Mouse (Mus musculus) heart, embryonic 15.5 days (tissue): ENCODE measurements around the gene Ndufv1. TPM values are rescaled to one million over a fixed set of nuclear protein-coding genes. Genes with fewer than 3 reads are reported as not detected.

Experiments
- ATAC-seq: fragments of 200-750 bp; cut with Nextera tagmentation; replicated peaks from 2 replicates; pipeline ENCODE4 v1.8.0; 2017; ENCODE audit warnings: low read depth, moderate TSS enrichment; ENCODE audit not compliant: insufficient number of reproducible peaks, insufficient read depth, low FRiP score
- H3K27ac ChIP-seq: fragments of 300-500 bp; sonication (generic); 2 replicates; pipeline ENCODE4 v1.5.1; 2015; ENCODE audit warnings: mild to moderate bottlenecking, inconsistent platforms
- H3K27me3 ChIP-seq: fragments of 300-500 bp; sonication (generic); 2 replicates; pipeline ENCODE4 v1.6.1; 2015; ENCODE audit warnings: inconsistent platforms
- H3K36me3 ChIP-seq: fragments of 300-500 bp; sonication (generic); 2 replicates; pipeline ENCODE4 v1.6.1; 2015; ENCODE audit warnings: mild to moderate bottlenecking, inconsistent platforms
- H3K4me1 ChIP-seq: fragments of 300-500 bp; sonication (generic); replicated peaks from 2 replicates; pipeline ENCODE4 v1.6.1; 2015; ENCODE audit warnings: inconsistent platforms
- H3K4me2 ChIP-seq: fragments of 300-500 bp; sonication (generic); 2 replicates; pipeline ENCODE4 v1.6.1; 2015; ENCODE audit warnings: inconsistent platforms, mild to moderate bottlenecking, moderate library complexity
- H3K4me3 ChIP-seq: fragments of 300-500 bp; sonication (generic); 2 replicates; pipeline ENCODE4 v1.5.1; 2015; ENCODE audit warnings: mild to moderate bottlenecking, inconsistent platforms
- H3K9ac ChIP-seq: fragments of 300-500 bp; sonication (generic); 2 replicates; pipeline ENCODE4 v1.6.1; 2015; ENCODE audit warnings: mild to moderate bottlenecking, inconsistent platforms
- H3K9me3 ChIP-seq: fragments of 300-500 bp; sonication (generic); replicated peaks from 2 replicates; pipeline ENCODE4 v1.6.1; 2016; ENCODE audit warnings: inconsistent platforms
- WGBS: fragments of 180-500 bp; shearing (Covaris S2); methylation state at CpG from one replicate; pipeline ENCODE4 v1.1.7; 2015; ENCODE audit warnings: mixed read lengths; 5-methylcytosine and 5-hydroxymethylcytosine counted together
- polyA plus RNA-seq: library from polyadenylated mRNA; unstranded; fragments of >200 nt; fragmentation: Nextera tagmentation; extraction: Ambion mirVana; gene quantifications from 2 replicates; pipeline ENCODE4 v1.2.1, GENCODE M21; 2015

Gene Ndufv1
- polyA plus RNA-seq, 1 experiment from 2014 or later: 534 TPM

DNA sequence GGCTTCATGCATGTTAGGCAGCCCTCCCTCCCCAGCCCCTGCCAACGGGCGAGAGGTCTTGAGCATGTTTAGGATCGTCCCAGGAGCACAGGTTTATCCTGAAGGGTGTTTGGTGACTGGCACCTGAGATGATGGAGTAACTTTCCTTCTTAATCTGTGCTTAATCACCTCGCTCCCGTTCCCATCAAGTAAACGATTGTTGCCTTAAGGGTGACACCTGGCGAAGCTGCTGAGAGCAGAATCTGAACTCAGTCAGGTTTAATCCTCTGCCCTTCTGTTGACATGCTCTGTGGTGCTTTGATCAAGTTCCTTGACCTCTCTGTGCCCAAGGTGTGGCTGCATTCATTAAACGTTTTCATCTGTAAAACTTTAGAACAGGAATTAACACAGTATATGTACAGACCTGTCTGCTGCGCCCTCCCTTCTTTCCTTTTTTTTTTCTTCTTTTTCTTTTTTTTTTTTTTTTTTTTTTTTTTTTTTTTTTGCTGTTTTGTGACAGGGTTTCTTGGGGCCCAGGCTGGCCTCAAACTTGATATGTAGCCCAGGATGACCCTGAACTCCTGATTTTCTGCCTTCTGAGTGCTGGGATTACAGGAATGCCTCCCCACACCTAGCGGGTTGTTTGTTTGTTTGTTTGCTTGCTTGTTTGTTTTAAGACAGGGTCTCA is 5.4 kb upstream of the Ndufv1 start:
- H3K36me3 ChIP-seq: no peaks in the 10 kb centered on the region

DNA sequence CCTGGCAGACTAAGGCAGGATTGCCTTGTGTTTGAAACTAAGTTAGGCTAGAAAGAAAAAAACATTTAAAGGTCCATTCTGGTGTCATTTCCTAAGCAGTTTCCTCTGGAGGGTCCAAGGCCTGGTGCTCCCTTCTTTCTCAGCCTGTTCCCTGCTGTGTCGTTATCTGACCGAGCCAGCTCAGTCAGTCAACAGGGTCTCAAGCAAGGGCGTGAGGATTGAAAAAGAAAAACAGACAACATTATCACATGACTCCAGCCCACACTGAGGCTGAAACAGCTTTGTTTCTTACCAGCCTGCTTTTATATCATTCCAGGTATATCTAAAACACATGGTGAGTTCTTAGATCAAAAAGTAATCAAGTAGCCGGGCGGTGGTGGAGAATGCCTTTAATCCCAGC is 3.0 kb upstream of the Ndufv1 start:
- H3K9ac ChIP-seq: no peak overlapping the region

More for the DNA sequence above, 5.4 kb upstream of the Ndufv1 start:
- Histone ChIP-seq H3K27ac (no peak overlapping the region), H3K9ac (no peak overlapping the region), H3K4me1 (peaks cover 11% of the 10 kb centered on the region), H3K4me2 (no peak overlapping the region), H3K27me3 (no peaks in the 10 kb centered on the region), H3K9me3 (no peaks in the 10 kb centered on the region), H3K4me3 (no peak overlapping the region)
- WGBS: 64% methylated on average over 10 of the region's 10 CpGs
- ATAC-seq: no peak

DNA sequence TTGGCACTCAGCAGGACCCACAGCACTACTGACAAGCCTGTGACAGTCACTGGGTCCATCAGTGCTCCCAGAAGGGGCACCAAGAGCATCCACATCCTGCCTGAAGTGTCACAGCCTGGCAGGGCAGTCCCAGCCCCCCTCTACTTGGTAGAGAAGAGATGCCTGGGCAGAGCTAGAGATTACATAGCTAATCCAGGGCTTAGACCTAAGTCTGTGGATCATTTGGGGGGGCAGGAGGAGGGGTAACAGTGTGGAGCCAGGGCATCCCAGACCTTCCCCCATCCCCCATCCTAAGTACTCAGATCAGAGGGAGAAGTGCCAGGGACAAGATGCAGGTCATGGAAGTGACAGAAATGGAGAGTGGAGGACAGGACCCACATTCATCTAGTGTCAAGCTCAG is 2.2 kb upstream of the Ndufv1 start:
- H3K9me3 ChIP-seq: no peaks in the 10 kb centered on the region
- H3K4me1 ChIP-seq: peaks cover 25% of the 10 kb centered on the region
- no peak overlapping the region for H3K4me2 ChIP-seq
- no peak overlapping the region for H3K9ac ChIP-seq
- no peaks in the 10 kb centered on the region for H3K27me3 ChIP-seq
- ATAC-seq: no peak
- H3K36me3 ChIP-seq: peaks cover 8% of the 10 kb centered on the region; the same call in 1 of the 2 replicates
- H3K4me3 ChIP-seq: no peak overlapping the region
- no peak overlapping the region for H3K27ac ChIP-seq

More for the DNA sequence above, 3.0 kb upstream of the Ndufv1 start:
- Histone ChIP-seq H3K9me3 (no peaks in the 10 kb centered on the region), H3K4me1 (peaks cover 25% of the 10 kb centered on the region), H3K27me3 (no peaks in the 10 kb centered on the region), H3K4me3 (no peak overlapping the region), H3K36me3 (no peaks in the 10 kb centered on the region), H3K27ac (no peak overlapping the region), H3K4me2 (no peak overlapping the region)
- no peak for ATAC-seq
- WGBS: 47% methylated on average over 5 of the region's 5 CpGs

GRCm38 (mm10) chr19:4013066-4013465 is 460 bp upstream of the Ndufv1 start:
- H3K36me3 ChIP-seq: peaks cover 25% of the 10 kb centered on the region
- peak overlapping the region; percentile 55 for H3K4me2 ChIP-seq
- H3K9me3 ChIP-seq: no peaks in the 10 kb centered on the region
- peaks cover 17% of the 10 kb centered on the region for H3K4me1 ChIP-seq
- no peaks in the 10 kb centered on the region for H3K27me3 ChIP-seq
- no peak for ATAC-seq
- H3K4me3 ChIP-seq: peak overlapping the region; percentile 77
- peak overlapping the region; percentile 33; the same call in 1 of the 2 replicates for H3K27ac ChIP-seq
- H3K9ac ChIP-seq: peak overlapping the region; percentile 37
- 12% methylated on average over 9 of the region's 9 CpGs for WGBS

GRCm38 (mm10) chr19:4011086-4011485 is 1.5 kb downstream of the Ndufv1 start:
- 90% methylated on average over 5 of the region's 5 CpGs for WGBS
- Histone ChIP-seq H3K4me3 (no peak overlapping the region), H3K36me3 (peaks cover 45% of the 10 kb centered on the region), H3K9me3 (no peaks in the 10 kb centered on the region), H3K27ac (no peak overlapping the region), H3K9ac (no peak overlapping the region), H3K4me2 (no peak overlapping the region), H3K27me3 (no peaks in the 10 kb centered on the region), H3K4me1 (peaks cover 18% of the 10 kb centered on the region)
- ATAC-seq: no peak

DNA sequence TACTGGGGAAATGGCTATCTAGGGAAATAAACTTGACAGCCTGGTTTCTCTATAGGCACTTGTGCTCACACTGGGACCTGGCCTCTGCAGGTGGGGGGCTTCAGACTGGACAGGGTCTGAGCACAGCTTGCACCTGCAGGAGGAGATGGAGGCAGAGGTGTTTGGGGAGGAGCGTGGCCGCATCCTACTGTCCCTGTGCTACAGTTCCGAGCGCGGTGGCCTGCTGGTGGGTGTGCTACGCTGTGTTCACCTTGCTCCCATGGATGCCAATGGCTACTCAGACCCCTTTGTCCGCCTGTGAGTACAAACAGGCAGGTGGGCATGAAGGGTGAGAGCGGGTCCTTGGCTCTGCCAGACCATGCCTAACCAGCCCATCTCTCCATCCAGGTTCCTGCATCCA is 6.6 kb downstream of the Ndufv1 start:
- 89% methylated on average over 8 of the region's 8 CpGs for WGBS
- 0 out of 2 replicates have a peak overlapping the region, but pooled peaks have one; percentile 15 for H3K27ac ChIP-seq
- H3K27me3 ChIP-seq: no peaks in the 10 kb centered on the region
- H3K4me2 ChIP-seq: no peak overlapping the region
- H3K4me1 ChIP-seq: peaks cover 46% of the 10 kb centered on the region
- ATAC-seq: no peak
- H3K9me3 ChIP-seq: no peaks in the 10 kb centered on the region
- H3K36me3 ChIP-seq: peaks cover 49% of the 10 kb centered on the region
- H3K9ac ChIP-seq: no peak overlapping the region
- H3K4me3 ChIP-seq: no peak overlapping the region

DNA sequence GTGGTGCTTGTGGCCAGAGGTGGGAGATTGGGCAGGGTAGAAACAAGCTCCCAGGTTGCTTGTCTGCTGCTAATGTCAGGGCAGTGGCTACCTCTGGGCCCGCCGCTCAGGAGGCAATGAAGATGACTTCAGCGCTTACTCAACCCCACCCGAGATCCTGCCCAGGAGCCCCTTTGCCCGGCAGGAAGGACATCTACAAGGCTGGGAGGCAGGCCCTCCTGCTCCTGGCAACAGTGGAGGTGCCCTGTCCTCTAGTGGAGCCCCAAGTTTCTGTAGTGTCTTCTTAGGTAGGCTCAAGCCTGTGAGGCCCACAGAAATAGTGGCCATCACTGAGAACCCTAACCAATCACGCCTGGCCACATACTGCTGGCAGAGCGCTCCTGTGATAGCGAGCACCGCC is 7.5 kb downstream of the Ndufv1 start:
- peaks cover 44% of the 10 kb centered on the region for H3K36me3 ChIP-seq
- no peaks in the 10 kb centered on the region for H3K9me3 ChIP-seq
- ATAC-seq: no peak
- peak overlapping the region; percentile 58 for H3K4me2 ChIP-seq
- H3K4me3 ChIP-seq: no peak overlapping the region
- peak overlapping the region; percentile 99 for H3K27ac ChIP-seq
- 67% methylated on average over 9 of the region's 9 CpGs for WGBS
- H3K9ac ChIP-seq: no peak overlapping the region
- no peaks in the 10 kb centered on the region for H3K27me3 ChIP-seq
- peaks cover 46% of the 10 kb centered on the region for H3K4me1 ChIP-seq

DNA sequence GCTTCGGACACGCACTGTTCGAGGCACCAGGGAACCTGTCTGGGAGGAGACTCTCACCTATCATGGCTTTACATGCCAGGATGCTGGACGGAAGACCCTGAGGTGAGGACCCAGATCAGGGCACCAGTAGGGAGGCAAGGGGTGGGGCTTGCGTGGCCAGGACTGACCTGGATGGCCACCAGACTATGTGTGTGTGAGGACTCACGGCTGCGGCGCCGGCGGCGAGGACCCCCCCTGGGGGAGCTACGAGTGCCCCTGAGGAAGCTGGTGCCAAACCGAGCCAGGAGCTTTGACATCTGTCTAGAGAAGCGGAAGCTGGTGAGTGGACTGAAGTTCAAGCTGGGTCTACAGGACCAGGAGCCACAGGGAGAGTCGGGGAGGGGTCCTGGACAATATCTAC is 8.3 kb downstream of the Ndufv1 start:
- Histone ChIP-seq H3K9ac (peak overlapping the region; percentile 48; the same call in 1 of the 2 replicates), H3K27me3 (no peaks in the 10 kb centered on the region), H3K4me1 (peaks cover 52% of the 10 kb centered on the region), H3K4me3 (peak overlapping the region; percentile 29), H3K9me3 (no peaks in the 10 kb centered on the region), H3K4me2 (peak overlapping the region; percentile 58), H3K36me3 (peaks cover 37% of the 10 kb centered on the region), H3K27ac (peak overlapping the region; percentile 99)
- ATAC-seq: no peak
- 72% methylated on average over 15 of the region's 15 CpGs for WGBS

- peak overlapping the region; percentile 99 for H3K27ac ChIP-seq
- peak overlapping the region; percentile 29 for H3K4me3 ChIP-seq
- H3K4me1 ChIP-seq: peaks cover 52% of the 10 kb centered on the region
- 61% methylated on average over 12 of the region's 12 CpGs for WGBS
- H3K9me3 ChIP-seq: no peaks in the 10 kb centered on the region
- peak overlapping the region; percentile 58 for H3K4me2 ChIP-seq
- H3K9ac ChIP-seq: peak overlapping the region; percentile 48
- no peak for ATAC-seq
- no peaks in the 10 kb centered on the region for H3K27me3 ChIP-seq
- H3K36me3 ChIP-seq: peaks cover 30% of the 10 kb centered on the region
Observed at GRCm38 (mm10) chr19:4003641-4004040, 9.0 kb downstream of the Ndufv1 start.

DNA sequence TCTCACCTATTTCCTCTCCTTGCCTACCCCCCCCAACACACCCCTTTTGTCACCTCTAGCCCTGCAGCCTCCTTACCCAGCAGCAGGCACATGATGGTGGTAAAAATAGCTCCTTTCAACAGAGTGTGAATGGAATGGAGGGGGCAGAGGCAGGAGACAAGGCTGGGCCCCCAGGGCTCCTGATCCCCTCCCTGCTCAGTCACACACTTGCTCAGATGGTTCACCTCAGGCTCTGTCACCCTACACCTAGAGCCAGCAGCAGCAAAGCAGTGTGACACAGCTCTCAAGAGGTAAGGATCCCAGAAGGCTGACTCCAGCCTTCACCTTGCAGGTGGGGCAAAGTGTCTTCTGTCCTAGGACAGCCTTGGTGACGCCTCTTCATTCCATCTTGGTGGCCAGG is 9.5 kb downstream of the Ndufv1 start, which contains the start of gene Doc2g:
TSS of gene Doc2g (plus strand) at position 202 of the 400 bp plus-strand sequence.
- H3K4me3 ChIP-seq: peak within 1 kb of the TSS; percentile 29
- H3K4me1 ChIP-seq: peaks cover 52% of the 10 kb centered on the region
- H3K9ac ChIP-seq: peak within 1 kb of the TSS; percentile 48
- peak within 1 kb of the TSS; percentile 58 for H3K4me2 ChIP-seq
- H3K36me3 ChIP-seq: peaks cover 24% of the 10 kb centered on the region
- H3K27me3 ChIP-seq: no peaks in the 10 kb centered on the region
- ATAC-seq: peak; percentile 58
- no peaks in the 10 kb centered on the region for H3K9me3 ChIP-seq
- H3K27ac ChIP-seq: peak within 1 kb of the TSS; percentile 99
- 47% methylated on average over 1 of the region's 1 CpGs for WGBS

DNA sequence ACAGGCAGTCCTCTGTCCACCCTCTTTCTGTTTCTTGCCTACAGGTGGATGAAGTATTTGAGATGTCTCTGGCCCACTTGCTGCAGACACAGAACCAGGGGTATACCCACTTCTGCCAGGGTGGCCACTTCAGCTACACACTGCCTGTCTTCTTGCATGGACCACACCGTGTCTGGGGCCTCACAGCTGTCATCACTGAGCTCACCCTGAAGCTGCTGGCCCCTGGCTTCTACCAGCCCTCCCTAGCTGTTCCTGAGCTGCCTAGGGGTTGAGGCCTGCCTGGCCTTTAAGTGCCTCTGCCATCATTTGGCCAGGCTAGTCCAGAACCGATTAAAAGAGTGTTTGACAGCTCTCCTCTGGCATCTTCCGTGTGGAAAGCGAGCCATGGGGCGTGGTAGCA is 10.9 kb downstream of the Ndufv1 start:
- peak overlapping the region; percentile 87; the same call in 1 of the 2 replicates for H3K4me3 ChIP-seq
- H3K4me1 ChIP-seq: peaks cover 52% of the 10 kb centered on the region
- no peak overlapping the region; the same call in 1 of the 2 replicates for H3K9ac ChIP-seq
- peak overlapping the region; percentile 99 for H3K27ac ChIP-seq
- peaks cover 11% of the 10 kb centered on the region for H3K36me3 ChIP-seq
- H3K4me2 ChIP-seq: peak overlapping the region; percentile 95
- ATAC-seq: no peak
- no peaks in the 10 kb centered on the region for H3K9me3 ChIP-seq
- 64% methylated on average over 5 of the region's 5 CpGs for WGBS
- no peaks in the 10 kb centered on the region for H3K27me3 ChIP-seq
